Mouse (Mus musculus) c-Kit-positive CD71-negative TER-119-negative erythroid progenitor cells, embryonic 14.5 days (primary cell): Measurements from ENCODE around the gene Nop10.
"Not testable (repeated sequence)": the region's sequence is repeated elsewhere in the genome, so short reads cannot be mapped to it uniquely, and the experiment has no call there.

ENCODE experiments used
- DNase-seq: peaks from one replicate; pipeline ENCODE4 v3.0.0-alpha.2; 2013; ENCODE audit warnings: low read depth

Nop10 gene

DNA sequence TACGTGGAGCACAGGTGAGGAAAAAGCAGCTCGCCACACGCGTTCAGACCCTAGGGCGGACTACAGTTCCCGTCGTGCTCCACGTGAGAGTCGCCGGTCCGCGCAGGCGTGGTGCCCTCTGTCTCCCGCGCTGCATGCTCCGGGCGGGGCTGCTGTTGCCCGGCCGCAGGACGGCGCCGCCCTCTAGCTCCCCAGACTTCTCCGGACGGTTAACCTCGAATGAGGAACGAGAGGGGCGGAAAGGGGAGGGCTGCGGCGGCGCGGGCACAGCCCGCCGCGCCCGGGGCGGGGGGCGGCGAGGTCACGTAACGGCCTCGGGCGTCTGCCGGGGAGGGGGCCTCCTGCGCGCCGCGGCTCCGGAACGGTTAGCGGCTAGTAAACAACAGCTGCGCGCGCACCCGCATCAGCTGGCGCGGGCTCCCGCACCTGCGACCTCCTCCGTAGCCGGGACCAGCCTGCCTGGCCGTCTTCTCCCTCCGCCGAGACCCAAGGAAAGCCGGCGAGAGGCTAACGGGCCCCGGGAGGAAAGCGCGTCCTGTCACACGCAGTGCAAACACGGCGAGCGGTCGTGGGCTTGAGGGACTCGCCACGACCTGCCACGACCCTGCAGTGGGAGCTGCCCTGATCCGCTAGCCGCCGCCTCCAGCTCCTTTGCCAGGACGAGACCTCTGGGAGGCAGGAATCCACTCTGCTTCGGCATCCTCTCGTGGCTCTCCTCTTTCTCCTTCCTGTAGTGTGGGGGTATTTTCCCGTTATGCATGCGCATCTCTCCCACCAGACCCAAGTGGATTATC, 3.9 kb downstream of the Nop10 start, which contains the start of gene Slc12a6:
TSS of gene Slc12a6 (plus strand) at position 378 of the 794 bp plus-strand sequence.
- DNase-seq = peak; percentile 85

DNA sequence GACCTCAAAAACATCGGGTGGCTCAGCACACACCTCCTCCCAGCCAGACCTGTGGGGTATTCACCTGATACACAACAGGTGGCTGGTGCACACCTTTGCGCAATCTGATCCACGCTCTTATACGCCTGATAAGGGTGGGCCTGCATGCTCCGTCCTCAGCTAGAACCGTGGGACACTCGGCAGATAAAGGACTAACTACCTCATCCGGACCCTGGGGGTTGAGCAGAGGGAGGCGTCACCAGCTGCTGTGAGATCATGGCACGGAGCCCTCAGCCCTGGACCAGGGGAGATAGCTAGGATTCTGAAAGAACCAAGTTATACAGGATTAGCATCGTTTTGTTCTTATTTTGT, 4.5 kb downstream of the Nop10 start, which contains the start of gene Gm21985:
TSS of gene Gm21985 (plus strand) at position 73 of the 351 bp plus-strand sequence.
- DNase-seq = no peak

DNA sequence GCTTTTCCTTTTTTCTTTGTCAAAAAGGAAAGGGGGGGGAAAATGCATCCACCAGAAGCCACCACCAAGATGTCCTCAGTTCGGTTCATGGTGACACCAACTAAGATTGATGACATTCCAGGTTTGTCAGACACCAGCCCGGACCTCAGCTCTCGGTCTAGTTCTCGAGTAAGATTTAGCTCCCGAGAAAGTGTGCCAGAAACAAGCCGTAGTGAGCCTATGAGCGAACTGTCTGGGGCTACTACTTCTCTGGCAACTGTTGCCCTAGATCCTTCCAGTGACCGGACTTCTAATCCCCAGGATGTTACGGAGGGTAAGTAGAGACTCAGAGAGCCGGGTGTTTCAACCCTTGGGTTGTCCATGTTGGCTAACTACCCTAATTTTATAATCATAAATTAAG, 5.1 kb downstream of the Nop10 start:
- no peak for DNase-seq

DNA sequence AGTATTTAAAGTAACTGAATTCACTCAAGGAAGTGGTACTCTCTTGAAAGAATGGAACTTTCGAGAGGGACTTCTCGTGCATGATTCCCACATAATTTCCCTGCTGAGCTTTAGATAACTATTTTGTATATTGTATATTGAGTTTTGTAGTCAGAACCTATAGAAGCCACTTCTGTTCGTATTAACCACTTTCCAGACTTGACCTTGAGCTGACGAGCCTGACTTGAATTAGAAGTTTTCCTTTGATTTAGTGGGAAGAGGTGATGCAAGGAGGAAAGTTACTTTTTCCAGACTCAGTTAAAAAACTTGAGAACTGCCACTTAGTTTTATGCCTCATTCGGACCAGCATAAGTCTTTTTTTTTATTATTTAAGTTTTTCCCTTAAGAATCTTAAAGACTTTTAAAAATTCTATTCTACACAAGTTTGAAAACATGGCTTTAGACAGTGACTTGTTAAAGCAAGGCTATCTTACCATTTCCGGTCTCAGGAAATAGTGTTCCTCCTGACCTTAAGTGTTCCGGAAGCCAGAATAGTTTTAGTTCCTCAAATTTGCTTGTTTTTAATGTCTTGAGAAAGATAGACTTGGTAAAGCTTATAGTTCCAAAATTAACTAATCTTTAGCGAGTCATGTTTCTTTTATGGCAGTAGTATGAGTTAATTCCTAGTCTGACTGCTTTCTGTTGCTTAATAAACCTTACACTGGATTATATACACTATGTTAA, 6.0 kb downstream of the Nop10 start:
- DNase-seq = no peak

DNA sequence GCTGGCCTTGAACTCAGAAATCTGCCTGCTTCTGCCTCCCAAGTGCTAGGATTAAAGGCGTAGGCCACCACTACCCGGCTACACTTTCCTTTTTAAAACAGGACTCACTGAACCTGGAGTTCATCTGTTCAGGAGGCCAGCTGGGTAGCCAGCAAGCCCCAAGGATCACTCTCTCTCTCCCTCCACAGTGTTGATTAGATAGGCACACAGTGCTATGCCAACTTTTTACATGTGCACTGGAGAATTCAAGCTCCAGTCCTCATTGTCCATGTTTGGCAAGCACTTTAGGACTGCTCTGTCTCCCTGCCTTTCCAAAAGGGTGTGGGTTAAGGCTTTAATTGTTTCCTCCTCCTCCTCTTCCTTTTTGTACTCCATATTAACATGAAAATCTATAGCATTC, 8.3 kb downstream of the Nop10 start:
- DNase-seq = no peak

DNA sequence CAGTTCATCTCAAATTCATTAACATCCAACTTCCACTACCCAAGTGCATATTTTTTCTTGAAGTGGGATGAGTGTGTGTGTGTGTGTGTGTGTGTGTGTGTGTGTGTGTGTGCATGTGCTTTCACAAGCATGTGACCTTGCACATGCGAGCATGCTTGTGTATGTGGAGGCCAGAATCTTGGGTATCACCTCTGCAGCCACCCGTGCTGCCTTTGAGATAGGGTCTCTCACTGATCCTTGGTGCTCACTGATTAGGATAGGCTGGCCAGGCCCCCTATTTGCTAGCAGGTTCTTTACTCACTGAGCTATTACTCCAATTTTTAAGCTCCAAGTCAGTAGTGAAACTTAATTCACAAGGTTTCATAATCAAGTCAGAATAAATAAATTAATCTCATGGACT, 11.2 kb downstream of the Nop10 start:
- DNase-seq = no peak

DNA sequence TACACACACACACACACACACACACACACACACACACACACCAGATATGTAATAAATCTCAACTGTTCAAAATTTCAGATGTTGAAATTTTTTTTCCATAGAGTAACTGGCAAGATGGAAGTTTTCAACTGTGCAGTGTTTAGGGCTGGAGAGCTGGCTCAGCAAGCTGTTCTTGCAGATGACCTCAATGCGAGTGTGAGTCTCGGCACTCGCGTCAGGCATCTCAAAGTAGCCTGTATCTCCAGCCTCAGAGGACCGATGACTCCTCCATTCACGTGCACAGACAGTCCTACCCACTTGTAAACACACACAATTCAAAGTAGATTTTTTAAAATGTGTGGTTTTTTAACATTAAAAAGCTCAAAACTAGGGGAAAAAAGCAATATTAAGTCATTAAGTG, 11.7 kb downstream of the Nop10 start:
- no peak for DNase-seq

DNA sequence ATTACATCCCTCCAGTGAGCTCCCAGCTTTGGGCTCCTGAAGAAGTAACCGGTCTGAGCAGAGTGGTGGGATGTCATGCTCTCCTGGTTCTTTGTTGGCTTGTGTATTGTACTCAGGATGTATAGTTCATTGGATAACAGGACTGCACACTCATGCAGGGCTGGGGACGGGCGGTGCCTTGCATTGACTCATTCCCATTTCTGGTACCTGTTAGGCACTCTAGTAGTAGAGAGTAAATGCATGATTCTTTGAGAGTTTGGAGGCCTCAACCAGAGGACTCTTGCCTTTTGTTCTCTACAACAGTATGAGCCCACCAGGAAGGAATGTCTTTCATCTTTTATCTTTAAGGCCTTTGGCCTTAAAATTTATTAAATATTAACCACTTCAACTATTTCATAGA, 15.1 kb downstream of the Nop10 start:
- no peak for DNase-seq

DNA sequence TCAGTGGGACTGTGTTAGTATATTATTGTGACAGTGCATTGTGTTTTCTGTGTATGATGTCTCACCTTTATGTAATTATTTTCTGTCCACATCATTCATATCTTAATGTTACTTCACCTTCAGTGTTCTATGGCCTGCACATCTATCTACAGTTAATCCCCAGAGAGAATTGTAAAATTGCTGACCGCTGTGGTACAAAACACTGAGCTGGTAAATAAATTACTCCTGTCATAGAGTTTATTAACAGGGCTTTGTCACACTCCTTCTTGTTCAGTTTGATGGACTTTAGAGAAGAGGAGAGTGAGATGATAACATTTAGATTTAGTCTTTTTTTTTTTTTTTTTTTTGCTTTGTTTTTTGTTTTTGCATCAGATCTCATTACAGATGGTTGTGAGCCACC, 21.1 kb downstream of the Nop10 start:
- DNase-seq = no peak

DNA sequence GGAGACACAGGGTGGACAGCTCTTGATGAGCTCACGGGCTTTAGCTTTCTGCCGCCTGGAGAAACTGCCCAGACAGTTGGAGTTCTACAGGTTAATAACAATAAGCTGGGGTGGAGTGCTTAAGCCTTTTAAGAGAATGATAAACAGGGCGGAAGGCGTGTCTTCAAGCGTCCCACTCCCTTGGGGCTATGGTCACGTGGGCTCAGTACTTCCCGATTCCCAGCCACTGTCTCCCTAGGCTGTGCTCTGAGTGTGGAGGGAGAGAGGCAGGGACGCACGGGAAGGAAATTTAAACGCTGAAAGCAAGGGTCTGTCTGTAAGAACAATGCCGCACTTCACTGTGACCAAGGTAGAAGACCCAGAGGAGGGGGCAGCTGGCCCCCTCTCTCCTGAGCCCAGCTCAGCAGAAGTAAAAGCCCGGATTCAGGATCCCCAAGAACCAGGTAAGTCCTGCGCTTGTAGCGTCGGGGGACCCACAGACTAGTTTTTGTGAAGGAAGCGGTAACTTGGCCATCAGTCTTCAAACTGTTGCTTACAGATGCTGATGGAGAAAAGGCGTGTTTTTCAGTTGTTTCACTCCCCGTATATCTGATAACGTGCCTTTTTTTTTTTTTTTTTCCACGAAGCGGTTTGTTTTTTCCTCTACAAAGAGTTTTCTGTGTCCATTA, 22.8 kb downstream of the Nop10 start:
- DNase-seq = no peak

DNA sequence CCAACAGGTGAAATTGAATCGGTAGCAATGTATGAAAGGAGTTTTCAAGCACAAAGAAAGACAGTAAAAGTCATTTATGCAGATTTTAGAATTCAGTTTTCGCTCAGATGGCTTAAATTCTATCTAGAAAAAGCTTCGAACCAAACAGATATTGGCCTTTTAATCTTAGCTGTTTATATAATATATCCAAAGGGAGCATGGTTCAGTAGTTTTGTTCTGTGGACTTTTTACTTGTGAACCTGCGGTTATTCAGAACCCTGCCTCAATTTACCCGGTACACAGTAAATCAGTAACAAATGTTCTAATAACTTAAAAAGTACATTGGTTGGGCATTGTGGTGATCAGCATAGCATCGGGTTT, 23.3 kb downstream of the Nop10 start:
- DNase-seq = no peak

DNA sequence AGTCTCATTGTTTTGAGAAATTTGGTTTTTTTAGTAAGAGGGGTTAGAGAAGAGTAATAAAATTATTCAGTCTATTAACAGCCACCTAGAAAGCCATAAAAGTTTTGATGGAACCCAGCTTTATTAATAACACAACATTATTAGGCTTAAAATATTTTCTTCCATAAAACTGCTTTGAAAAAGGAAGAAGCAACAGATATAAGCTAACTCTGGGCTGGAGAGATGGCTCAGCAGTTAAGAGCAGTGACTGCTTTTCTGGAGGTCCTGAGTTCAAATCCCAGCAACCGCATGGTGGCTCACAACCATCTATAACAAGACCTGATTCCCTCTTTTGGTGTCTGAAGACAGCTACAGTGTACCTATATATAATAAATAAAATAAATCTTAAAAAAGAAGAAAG, 24.3 kb downstream of the Nop10 start:
- not testable (repeated sequence) for DNase-seq

DNA sequence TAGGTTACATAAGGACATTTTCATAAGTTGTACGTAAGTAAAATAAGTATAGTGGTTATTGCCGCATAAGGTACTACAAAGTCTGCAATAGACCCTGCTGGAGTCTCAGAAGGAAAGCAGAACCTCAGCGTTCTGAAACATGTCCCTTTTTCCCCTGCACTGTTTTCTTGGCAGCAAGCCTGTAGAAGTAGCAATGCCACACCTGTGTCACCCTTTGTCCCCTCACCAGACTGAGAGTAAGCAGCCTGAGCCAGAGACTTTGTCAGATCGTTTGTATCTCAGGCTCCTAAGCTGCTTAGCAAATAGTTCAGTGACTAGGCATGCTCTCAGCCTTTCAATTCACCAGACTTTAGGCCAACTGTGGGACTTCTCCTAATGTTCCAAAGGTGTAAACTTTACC, 25.3 kb downstream of the Nop10 start:
- no peak for DNase-seq

DNA sequence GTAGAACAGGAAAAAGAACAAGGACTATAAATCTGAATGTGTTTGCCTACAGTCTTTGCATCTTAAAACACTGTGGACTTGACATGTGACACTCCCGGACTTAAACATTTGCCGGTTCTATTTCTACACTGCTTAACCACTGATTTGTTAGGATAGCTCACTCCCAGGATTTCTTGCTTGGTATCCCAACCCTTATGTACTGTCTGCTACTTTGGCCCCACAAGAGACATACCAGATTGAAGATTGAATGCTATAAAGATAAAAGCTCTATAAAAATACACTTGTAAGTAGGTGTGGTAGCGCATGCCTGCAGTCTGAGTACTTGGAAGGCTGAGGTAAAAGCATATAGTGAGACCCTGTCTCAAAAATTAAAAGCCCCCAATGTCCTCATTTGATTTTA, 27.8 kb downstream of the Nop10 start:
- DNase-seq = no peak

DNA sequence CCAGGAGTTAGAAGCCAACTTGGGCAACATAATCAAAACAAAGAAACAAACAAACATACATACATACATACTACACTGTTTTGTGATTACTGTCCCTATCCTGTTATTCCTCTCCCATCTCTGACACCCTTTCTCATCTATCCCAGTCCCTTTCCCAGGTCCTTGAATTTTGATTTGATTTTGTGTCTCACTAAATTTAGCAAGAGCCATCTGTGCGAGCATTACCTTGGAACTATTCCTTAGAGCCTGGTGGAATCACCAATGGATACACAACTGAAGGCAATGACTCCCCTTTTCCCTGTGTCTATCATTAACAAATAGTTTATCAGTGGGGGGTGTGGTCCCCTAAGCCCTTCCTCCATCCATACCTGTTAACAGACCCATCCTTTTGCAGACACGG, 31.1 kb downstream of the Nop10 start:
- no peak for DNase-seq

DNA sequence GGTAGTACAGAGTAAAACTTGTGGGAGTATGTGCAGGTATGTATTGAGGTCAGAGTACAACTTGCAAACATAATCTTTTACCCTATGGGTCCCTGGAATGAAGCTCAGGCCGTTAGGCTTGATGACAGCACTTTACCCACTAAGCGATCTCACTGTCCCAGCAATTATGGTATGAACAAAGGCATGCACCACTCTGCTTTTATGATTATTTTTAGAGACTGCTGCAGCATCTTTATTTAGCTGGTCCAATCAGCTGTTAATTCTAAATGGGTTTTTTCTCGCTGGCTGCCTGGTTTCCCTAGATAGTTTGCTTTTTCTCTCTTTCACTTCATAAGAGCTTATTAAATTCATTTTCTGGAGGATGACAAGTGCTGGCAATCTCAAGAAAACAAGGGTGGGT, 34.5 kb downstream of the Nop10 start:
- DNase-seq = no peak

DNA sequence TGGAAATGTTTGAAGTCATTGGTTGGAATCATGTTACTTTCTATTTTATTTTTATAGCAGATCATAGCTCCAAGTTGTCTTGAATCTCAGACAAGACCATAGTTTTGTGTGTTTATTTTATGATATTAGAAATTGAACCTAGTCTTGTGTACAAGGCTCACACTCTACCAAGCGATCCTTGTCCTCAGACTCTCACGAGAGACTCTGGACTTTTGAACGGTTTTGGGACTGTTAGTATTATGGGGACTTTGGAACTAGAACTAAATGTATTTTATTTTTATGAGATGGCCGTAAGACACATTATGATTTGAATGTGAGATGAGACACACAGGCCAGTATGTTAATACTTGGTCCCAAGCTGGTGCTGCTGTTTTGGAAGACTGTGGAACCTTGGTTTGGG, 36.5 kb downstream of the Nop10 start:
- DNase-seq = no peak

DNA sequence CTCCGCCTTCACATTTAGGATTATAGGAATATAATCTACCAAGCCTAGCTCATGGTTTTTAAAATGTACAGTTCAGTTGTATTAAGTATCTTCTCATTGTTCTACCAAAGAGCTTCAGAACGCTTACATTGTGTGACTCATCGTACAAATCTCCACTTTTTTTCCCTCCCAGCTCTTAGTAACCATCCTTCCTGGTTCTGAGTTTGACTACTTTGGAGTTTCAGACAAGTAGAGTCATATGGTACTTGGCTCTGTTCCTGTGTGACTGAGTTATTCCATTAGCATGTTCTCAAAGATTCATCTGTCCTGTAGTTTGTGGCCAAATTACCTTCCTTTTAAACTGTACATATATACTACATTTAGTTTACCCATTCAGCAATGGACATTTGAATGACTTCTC, 46.9 kb downstream of the Nop10 start:
- no peak for DNase-seq

DNA sequence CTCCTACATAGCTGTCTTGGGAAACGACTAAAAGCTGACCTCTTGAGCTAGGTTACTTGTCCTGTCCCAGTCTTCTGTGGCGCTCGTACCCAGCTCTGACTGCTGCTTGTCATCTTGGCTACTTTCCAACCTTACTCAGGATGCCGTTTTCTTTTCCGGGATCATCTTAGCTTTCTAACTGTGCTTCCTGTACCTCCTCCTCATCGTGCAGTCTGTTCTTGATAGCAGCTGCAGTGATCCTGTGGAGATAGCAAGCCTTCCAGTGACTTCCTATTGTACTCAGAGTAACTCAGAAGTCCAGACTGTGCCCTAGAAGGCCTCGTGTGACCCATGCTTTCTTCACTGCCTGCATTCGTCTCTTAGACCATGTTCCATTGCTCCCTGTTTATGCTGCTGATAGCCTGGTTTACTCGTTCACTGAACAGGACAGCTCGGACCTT, 47.5 kb downstream of the Nop10 start:
- no peak for DNase-seq
